Mouse (Mus musculus) heart, embryonic 12.5 days (tissue): ENCODE data around the gene Shld1. TPM values are rescaled to one million over a fixed set of nuclear protein-coding genes. Genes with fewer than 3 reads are reported as not detected.

ENCODE experiments used
- ATAC-seq: fragments of 200-750 bp; cut with Nextera tagmentation; 2 replicates; pipeline ENCODE4 v1.8.0; 2017; ENCODE audit warnings: moderate TSS enrichment, moderate library complexity; ENCODE audit not compliant: insufficient number of reproducible peaks, low FRiP score
- H3K27ac ChIP-seq: fragments of 300-500 bp; sonication (generic); 2 replicates; pipeline ENCODE4 v1.5.1; 2016; ENCODE audit warnings: mild to moderate bottlenecking, moderate library complexity; ENCODE audit not compliant: poor library complexity, severe bottlenecking
- H3K27me3 ChIP-seq: fragments of 300-500 bp; sonication (generic); replicated peaks from 2 replicates; pipeline ENCODE4 v1.6.1; 2016; ENCODE audit warnings: mild to moderate bottlenecking, moderate library complexity
- H3K36me3 ChIP-seq: fragments of 300-500 bp; sonication (generic); 2 replicates; pipeline ENCODE4 v1.6.1; 2016; ENCODE audit warnings: mild to moderate bottlenecking, moderate library complexity
- H3K4me1 ChIP-seq: fragments of 300-500 bp; sonication (generic); replicated peaks from 2 replicates; pipeline ENCODE4 v1.6.1; 2016; ENCODE audit warnings: mild to moderate bottlenecking
- H3K4me2 ChIP-seq: fragments of 300-500 bp; sonication (generic); 2 replicates; pipeline ENCODE4 v1.6.1; 2016; ENCODE audit warnings: mild to moderate bottlenecking, moderate library complexity
- H3K4me3 ChIP-seq: fragments of 300-500 bp; sonication (generic); 2 replicates; pipeline ENCODE4 v1.5.1; 2016; ENCODE audit warnings: mild to moderate bottlenecking
- H3K9ac ChIP-seq: fragments of 300-500 bp; sonication (generic); 2 replicates; pipeline ENCODE4 v1.6.1; 2016; ENCODE audit warnings: mild to moderate bottlenecking, moderate library complexity
- H3K9me3 ChIP-seq: fragments of 300-500 bp; sonication (generic); replicated peaks from 2 replicates; pipeline ENCODE4 v1.6.1; 2016; ENCODE audit warnings: mild to moderate bottlenecking, moderate library complexity
- WGBS: fragments of 180-500 bp; shearing (Covaris S2); methylation state at CpG from one replicate; pipeline ENCODE4 v1.1.7; 2016; 5-methylcytosine and 5-hydroxymethylcytosine counted together
- polyA plus RNA-seq: library from polyadenylated mRNA; unstranded; fragments of >200 nt; fragmentation: Nextera tagmentation; extraction: Ambion mirVana; gene quantifications from 2 replicates; pipeline ENCODE4 v1.2.1, GENCODE M21; 2016

Gene Shld1
- polyA plus RNA-seq, 1 experiment from 2014 or later: 16.8 TPM

DNA sequence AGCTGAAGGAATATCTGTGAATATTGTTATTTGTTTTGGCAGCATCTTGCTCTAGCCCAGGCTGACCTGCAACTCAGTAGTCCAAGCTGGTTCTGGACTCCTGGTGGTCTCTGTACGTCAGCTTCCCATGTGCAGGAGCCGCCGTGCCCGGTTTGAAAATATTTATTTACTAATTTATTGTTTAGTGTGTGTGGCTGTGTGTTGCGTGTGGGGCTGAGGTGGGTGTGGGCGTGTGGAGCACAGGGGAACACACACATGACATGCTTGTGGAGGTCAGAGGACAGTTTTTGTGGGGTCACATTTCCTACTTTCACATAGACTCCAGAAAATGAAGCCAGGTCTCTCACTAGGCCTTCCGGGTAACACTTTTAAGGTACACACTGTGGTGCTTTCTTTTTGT, 37.8 kb downstream of the Shld1 start:
- WGBS: 91% methylated on average over 7 of the region's 7 CpGs
- Histone ChIP-seq H3K27ac (no peak overlapping the region), H3K27me3 (no peaks in the 10 kb centered on the region), H3K4me1 (peaks cover 19% of the 10 kb centered on the region), H3K4me3 (no peak overlapping the region), H3K4me2 (no peak overlapping the region), H3K9me3 (no peaks in the 10 kb centered on the region), H3K9ac (no peak overlapping the region), H3K36me3 (no peaks in the 10 kb centered on the region; the same call in none of the 2 replicates)
- no peak for ATAC-seq

DNA sequence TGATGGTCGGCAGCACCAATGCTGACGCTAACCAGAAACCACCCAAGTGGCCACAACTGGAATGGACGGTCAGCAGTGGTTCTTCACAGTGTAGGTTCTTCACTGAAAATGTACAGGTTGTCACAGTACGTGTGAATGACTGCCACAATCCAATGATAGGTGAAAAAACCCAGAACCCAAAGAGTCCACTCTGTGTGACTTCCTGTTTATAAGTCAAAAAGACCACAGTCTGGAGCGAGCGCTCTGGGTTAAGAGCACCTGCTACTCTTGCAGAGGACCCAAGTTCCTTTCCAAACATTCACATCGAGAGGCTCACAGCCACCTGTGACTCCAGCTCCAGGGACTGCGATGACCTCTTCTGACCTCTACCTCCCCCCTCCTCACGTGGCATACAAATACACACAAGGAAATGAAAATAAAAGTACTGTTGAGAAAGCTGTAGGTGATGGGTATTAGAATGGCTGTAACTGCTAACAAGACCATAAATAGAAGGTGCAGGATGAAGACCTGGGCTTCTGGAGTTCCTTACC, 38.7 kb downstream of the Shld1 start:
- Histone ChIP-seq H3K9ac (no peak overlapping the region), H3K27ac (no peak overlapping the region), H3K36me3 (no peaks in the 10 kb centered on the region; the same call in none of the 2 replicates), H3K4me2 (no peak overlapping the region), H3K4me1 (peaks cover 17% of the 10 kb centered on the region), H3K27me3 (no peaks in the 10 kb centered on the region), H3K4me3 (no peak overlapping the region), H3K9me3 (no peaks in the 10 kb centered on the region)
- ATAC-seq: no peak
- WGBS: 83% methylated on average over 9 of the region's 9 CpGs

DNA sequence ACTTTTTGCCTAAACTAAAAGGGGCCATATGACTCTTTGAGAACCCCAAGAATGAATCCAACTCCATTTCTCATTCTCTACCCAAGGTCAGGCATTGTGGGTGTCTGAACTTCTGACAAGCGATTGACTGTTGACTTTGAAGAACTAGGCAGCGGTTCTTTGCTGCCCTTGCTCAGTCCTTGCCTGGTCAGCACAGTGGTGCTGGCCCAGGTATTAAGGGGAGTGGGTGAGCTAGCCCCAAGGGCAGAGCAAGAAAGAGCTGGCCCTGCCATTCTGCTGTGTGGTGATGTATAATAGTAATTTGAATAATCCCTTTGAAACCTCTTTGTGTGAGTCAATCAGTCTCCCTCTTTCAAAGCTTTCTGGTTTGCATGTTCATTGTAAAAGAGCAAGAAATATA, 39.4 kb downstream of the Shld1 start:
- peaks cover 9% of the 10 kb centered on the region for H3K4me1 ChIP-seq
- no peak overlapping the region for H3K4me2 ChIP-seq
- no peaks in the 10 kb centered on the region for H3K9me3 ChIP-seq
- ATAC-seq: no peak
- no peak overlapping the region for H3K9ac ChIP-seq
- 93% methylated on average over 2 of the region's 2 CpGs for WGBS
- no peak overlapping the region for H3K4me3 ChIP-seq
- H3K36me3 ChIP-seq: no peaks in the 10 kb centered on the region; the same call in none of the 2 replicates
- no peaks in the 10 kb centered on the region for H3K27me3 ChIP-seq
- H3K27ac ChIP-seq: no peak overlapping the region

DNA sequence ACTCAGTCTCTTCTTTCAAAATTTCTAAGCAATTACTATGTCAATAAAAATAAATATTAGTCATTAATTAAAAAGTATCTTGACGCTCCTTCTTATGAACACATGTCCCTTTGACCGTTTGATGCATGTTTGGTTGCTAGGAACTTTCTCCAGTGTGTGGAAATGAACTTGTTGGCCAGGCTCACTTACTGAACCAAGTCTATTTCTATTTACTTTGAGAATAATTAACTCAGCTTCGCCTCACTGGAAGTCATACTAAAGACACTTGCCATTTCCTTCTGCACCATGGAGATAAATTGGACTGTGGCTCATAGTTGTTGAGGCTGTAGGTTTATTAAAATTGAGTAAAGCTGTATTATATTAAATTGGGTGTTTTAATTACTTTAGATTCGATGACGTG, 46.2 kb downstream of the Shld1 start:
- no peak overlapping the region for H3K4me2 ChIP-seq
- no peaks in the 10 kb centered on the region for H3K9me3 ChIP-seq
- no peak overlapping the region for H3K9ac ChIP-seq
- no peak for ATAC-seq
- no peaks in the 10 kb centered on the region for H3K4me1 ChIP-seq
- WGBS: 88% methylated on average over 5 of the region's 5 CpGs
- H3K27ac ChIP-seq: no peak overlapping the region
- no peak overlapping the region for H3K4me3 ChIP-seq
- H3K36me3 ChIP-seq: no peaks in the 10 kb centered on the region
- no peaks in the 10 kb centered on the region for H3K27me3 ChIP-seq

DNA sequence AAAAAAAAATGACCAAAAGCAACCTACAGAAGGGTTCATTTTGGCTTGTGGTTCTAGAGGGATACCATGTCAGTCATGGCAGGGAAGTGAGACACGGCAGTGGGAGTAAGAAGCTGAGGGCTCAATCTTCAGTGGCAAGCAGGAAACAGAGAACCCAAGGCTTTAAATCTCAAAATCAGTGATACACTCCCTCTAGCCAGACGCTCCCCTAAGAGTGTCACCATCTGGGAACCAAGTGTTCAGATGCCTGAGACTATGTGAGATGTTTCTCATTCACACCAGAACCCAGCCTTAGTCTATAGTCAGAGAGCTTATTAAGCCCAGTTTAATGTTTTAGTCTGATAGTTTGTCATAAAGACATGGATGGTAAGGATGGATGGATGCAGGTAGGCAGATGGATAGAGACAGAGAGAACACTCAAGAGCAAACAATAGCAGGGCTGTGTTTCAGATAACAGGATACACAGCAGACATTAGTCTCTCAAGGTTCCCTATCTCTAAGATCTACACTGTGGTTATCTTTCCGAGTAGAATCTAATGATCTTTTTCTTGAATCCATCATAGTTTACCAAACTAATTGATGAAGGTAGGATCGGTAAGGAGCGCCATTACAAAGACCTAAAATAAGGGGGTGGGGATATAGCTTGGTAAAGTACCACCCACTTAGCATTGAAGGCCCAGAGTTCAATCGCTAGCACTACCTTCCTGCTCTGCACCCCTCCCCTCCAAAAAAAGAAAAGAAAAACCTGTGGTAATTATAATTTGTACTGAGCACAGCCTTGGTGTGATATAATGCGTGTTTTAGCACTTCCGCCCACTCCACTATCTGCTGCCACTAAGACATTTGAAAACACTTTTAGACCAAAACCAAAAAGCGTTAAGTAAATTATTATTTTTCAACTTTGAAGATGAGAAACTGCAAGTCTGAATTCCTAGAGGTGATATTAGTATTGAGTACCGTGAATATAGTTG, 47.2 kb downstream of the Shld1 start:
- H3K27ac ChIP-seq: no peak overlapping the region
- no peak overlapping the region for H3K4me3 ChIP-seq
- no peaks in the 10 kb centered on the region for H3K9me3 ChIP-seq
- H3K9ac ChIP-seq: no peak overlapping the region
- H3K36me3 ChIP-seq: no peaks in the 10 kb centered on the region
- no peaks in the 10 kb centered on the region for H3K4me1 ChIP-seq
- WGBS: 86% methylated on average over 10 of the region's 10 CpGs
- no peaks in the 10 kb centered on the region for H3K27me3 ChIP-seq
- ATAC-seq: no peak
- no peak overlapping the region for H3K4me2 ChIP-seq

DNA sequence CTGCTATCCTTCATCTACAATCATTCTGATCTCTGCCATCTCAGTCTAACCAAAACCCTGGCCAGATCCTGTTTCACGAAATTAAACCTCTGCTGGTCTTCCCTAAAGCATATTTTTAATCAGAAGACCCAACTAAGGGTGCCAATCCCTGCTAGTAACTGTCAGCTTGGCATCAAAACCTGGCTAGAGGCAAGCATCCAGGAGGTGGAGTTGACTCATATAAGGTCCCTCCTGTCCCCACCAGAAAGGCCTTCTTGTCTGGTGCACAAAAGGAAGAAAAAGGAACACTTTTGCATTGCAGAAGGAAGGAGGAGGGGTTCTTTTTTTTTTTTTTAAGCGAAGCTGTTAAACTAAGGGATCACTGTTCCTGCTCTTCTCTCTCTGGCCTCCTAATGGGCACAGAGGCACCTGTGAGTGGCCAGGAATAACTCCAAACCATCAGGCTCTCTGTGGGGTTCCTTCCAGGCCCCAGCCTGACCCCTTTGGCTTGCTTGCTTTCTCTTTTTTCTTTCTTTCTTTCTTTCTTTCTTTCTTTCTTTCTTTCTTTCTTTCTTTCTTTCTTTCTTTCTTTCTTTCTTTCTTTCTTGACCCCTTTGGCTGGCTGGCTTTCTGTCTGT, 52.2 kb downstream of the Shld1 start:
- H3K4me2 ChIP-seq: no peak overlapping the region
- H3K4me1 ChIP-seq: no peaks in the 10 kb centered on the region
- ATAC-seq: no peak
- no peaks in the 10 kb centered on the region for H3K36me3 ChIP-seq
- WGBS: 51% methylated on average over 2 of the region's 2 CpGs
- H3K27me3 ChIP-seq: no peaks in the 10 kb centered on the region
- H3K4me3 ChIP-seq: no peak overlapping the region
- H3K9ac ChIP-seq: no peak overlapping the region
- H3K9me3 ChIP-seq: no peaks in the 10 kb centered on the region
- no peak overlapping the region for H3K27ac ChIP-seq

DNA sequence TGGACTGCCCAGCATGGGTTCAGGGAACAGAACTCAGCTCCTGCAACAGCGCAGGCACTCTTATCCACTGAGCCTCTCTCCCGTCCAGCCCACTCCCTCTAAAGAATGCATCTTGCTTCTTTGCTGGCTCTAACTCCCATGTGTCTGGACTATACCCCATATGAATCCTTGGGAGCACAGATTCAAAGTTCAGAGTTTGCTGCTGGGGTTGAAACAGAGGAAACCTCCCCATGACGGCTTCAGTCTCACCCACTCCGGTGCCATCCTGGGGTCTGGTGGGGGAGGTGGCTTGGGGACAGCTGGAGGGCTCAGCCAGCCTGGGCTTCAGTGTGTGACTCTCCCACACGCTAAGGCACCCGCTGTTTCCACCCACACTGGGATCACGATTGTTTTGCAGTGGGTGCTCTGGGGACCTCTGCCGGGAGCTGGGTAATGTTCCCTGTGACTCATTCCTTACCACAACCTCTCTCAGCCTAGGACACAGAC, 55.2 kb downstream of the Shld1 start:
- H3K27ac ChIP-seq: no peak overlapping the region
- H3K4me2 ChIP-seq: no peak overlapping the region
- no peaks in the 10 kb centered on the region for H3K4me1 ChIP-seq
- H3K27me3 ChIP-seq: no peaks in the 10 kb centered on the region
- ATAC-seq: no peak
- no peaks in the 10 kb centered on the region for H3K36me3 ChIP-seq
- 62% methylated on average over 8 of the region's 8 CpGs for WGBS
- no peaks in the 10 kb centered on the region for H3K9me3 ChIP-seq
- no peak overlapping the region for H3K4me3 ChIP-seq
- no peak overlapping the region for H3K9ac ChIP-seq

DNA sequence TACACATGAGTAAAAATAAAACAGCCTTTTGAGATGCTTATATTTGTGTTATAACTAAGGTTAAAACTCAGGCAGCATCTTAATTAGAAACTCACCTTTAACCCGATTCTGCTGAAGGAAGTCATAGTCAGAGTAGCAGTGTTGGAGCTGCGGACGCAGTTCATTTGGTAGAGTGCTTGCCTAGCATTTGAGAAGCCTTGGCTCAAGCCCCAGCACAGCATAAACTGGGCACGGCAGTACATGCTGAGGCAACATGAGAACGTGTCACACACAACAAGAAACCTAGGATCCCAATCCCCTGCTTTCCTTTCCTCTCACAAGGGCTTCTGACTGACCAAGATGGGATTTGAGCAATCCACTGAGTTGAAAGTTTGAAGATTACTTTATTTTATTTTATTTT, 58.1 kb downstream of the Shld1 start:
- no peaks in the 10 kb centered on the region for H3K4me1 ChIP-seq
- no peaks in the 10 kb centered on the region for H3K36me3 ChIP-seq
- no peaks in the 10 kb centered on the region for H3K9me3 ChIP-seq
- no peak overlapping the region for H3K9ac ChIP-seq
- H3K27me3 ChIP-seq: no peaks in the 10 kb centered on the region
- H3K27ac ChIP-seq: no peak overlapping the region
- no peak for ATAC-seq
- H3K4me2 ChIP-seq: no peak overlapping the region
- no peak overlapping the region for H3K4me3 ChIP-seq
- WGBS: 87% methylated on average over 5 of the region's 5 CpGs

DNA sequence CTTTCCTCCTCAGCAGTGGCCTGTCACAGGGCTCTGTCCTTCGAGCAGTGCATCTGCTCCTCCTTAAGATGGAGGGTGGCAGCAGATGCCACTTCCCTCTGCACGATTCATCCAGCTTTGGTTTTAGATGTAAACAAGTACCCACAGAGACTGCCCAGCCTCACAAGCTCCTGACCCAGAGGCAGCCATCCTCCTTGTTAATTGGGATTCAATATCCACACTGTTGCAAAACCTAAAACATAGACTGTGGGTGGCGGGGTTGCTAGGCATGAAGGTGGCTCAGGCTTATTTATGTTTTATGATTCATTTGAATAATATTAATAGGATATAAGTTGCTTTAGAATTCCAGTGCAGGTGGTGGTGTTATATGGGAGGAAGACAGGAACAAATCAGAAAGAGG, 59.4 kb downstream of the Shld1 start:
- no peak for ATAC-seq
- Histone ChIP-seq H3K9ac (no peak overlapping the region), H3K27me3 (no peaks in the 10 kb centered on the region), H3K36me3 (peaks cover 7% of the 10 kb centered on the region), H3K4me3 (no peak overlapping the region), H3K4me2 (no peak overlapping the region), H3K27ac (no peak overlapping the region), H3K9me3 (no peaks in the 10 kb centered on the region), H3K4me1 (no peaks in the 10 kb centered on the region)
- WGBS: 79% methylated on average over 3 of the region's 3 CpGs

DNA sequence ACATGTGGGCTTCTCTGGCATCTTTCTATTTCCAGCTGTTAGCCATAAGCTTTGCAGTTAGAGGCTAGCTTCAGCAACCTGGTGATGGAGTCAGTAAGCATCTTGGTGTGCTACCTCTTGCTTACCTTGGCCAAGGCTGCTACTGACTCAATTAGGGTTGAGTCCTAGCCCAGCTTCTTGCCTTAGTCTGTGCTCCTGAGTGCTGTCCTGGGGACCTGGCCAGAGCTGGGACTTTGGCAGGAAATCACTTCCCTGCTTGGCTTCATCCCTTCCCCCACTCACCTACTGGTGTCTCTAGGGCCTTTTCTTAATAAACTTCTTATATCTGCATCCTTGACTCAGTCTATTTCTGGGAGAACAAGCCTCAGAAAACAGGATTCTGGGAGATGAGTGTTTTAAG, 64.0 kb downstream of the Shld1 start:
- H3K4me2 ChIP-seq: no peak overlapping the region
- H3K9ac ChIP-seq: no peak overlapping the region
- H3K4me1 ChIP-seq: no peaks in the 10 kb centered on the region
- H3K4me3 ChIP-seq: no peak overlapping the region
- H3K9me3 ChIP-seq: no peaks in the 10 kb centered on the region
- peaks cover 7% of the 10 kb centered on the region for H3K36me3 ChIP-seq
- ATAC-seq: no peak
- no peaks in the 10 kb centered on the region for H3K27me3 ChIP-seq
- H3K27ac ChIP-seq: no peak overlapping the region
